Mouse (Mus musculus) megakaryocyte progenitor cell, adult 5-6 weeks (primary cell): Measurements from ENCODE around the gene Olfr92. TPM values are rescaled to one million over a fixed set of nuclear protein-coding genes. Genes with fewer than 3 reads are reported as not detected.

ENCODE experiments used
- ATAC-seq: replicated peaks from 2 replicates; pipeline ENCODE4 v1.8.0; 2016; ENCODE audit warnings: mild to moderate bottlenecking, moderate TSS enrichment, inconsistent platforms; ENCODE audit not compliant: poor library complexity
- total RNA-seq, 2 experiments: library from RNA; stranded (forward) in 1 of 2; stranded (reverse) in 1 of 2; fragments of 157-497, 149-512 nt in 1 of 2; fragments of 200-1000 nt in 1 of 2; gene quantifications; 2 replicates each; pipeline versions ENCODE4 v1.2.3 to v1.2.4; 2015 to 2017

Olfr92 gene
- total RNA-seq, 2 experiments from 2014 or later = not detected

DNA sequence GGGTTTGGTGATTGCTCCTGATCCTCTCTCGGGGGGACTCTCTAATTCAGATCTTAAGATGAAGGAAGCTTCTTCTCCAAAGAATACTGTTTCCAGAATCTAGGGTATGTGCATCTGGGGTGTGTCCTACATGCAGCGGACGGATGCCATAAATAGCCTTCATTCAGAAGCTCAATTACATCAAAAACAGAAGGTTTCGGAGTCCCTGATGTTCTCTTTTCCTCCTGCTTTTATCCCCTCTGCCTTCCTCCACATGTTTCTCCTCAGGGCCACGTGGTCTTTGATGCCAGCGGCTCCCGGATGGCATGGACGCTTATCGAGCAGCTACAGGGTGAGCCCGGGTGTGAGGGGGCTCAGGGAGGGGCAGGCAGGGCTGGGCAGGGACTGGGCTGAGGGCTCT lies 56.8 kb downstream of the Olfr92 start:
- no peak for ATAC-seq

DNA sequence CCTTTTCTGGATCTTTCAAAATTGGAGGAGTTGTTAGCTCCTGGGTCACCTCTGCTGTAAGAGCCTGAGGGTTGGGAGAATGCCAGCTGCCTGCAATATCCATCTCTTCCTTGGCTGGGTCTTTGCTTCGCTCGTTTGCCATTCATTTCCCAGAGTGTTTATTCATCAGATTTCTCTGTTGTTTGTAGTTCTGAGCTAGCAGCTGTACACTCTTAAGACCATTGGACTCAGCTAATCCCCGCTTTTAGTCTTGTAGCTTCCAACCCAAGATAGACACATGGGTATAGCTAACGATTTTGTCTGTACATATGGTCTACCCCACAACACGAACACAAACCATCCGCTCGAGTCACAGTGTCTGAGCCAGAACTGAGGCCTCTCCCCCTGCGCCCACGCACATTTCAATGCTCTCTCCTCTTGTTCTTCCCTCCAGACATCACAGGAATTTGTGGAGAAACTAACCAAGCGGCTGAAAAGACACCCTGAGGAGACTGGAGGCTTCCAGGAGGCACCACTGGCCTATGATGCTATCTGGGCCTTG lies 57.7 kb downstream of the Olfr92 start:
- no peak for ATAC-seq

DNA sequence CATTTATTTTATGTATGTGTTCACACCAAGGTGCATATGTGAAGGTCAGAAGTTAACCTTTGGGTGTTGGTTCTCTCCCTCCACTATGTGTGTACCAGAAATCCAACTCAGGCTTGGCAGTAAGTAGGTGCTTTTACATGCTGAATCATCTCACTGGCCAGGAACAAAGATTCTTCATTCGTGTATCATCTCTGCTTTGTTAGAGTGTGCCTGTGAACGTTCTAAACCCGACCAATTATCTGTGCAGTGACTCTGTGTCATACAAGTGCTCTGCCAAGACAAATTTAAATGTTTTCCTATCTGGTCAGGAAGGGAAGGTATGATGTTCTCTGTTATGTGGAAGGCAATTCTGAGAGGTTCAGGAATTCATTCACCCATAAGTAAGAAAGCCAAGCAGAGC lies 58.5 kb downstream of the Olfr92 start:
- ATAC-seq = no peak

Other genes starting within 250 kb of the Olfr92 start
- gene Trim40, start 230.0 kb downstream of the Olfr92 start, total RNA-seq (2015) = not detected in 2 replicates
- gene Trim40, start 230.0 kb downstream of the Olfr92 start, total RNA-seq (2017) = not detected in 2 replicates
- not detected in 2 replicates for gene Trim31, start 222.0 kb downstream of the Olfr92 start, total RNA-seq (2015)
- not detected in 2 replicates for gene Trim31, start 222.0 kb downstream of the Olfr92 start, total RNA-seq (2017)
- gene Rnf39, start 177.2 kb downstream of the Olfr92 start, total RNA-seq (2015) = not detected in 2 replicates
- not detected in 2 replicates for gene Rnf39, start 177.2 kb downstream of the Olfr92 start, total RNA-seq (2017)
- gene Ppp1r11, start 168.3 kb downstream of the Olfr92 start, total RNA-seq (2015) = 82.1 and 83.5 TPM in 2 replicates
- 57.1 and 87.6 TPM in 2 replicates for gene Ppp1r11, start 168.3 kb downstream of the Olfr92 start, total RNA-seq (2017)
- gene Znrd1, start 161.5 kb downstream of the Olfr92 start, total RNA-seq (2015) = 105 and 108 TPM in 2 replicates
- gene Znrd1, start 161.5 kb downstream of the Olfr92 start, total RNA-seq (2017) = 37.2 and 53.9 TPM in 2 replicates
- 3.3 and 5.5 TPM in 2 replicates for gene Znrd1as, start 161.5 kb downstream of the Olfr92 start, total RNA-seq (2015)
- gene Znrd1as, start 161.5 kb downstream of the Olfr92 start, total RNA-seq (2017) = 6.2 and 8.6 TPM in 2 replicates
- not detected in 2 replicates for gene 2410137M14Rik, start 138.9 kb downstream of the Olfr92 start, total RNA-seq (2015)
- gene 2410137M14Rik, start 138.9 kb downstream of the Olfr92 start, total RNA-seq (2017) = not detected in 2 replicates
- gene H2-M5, start 130.6 kb downstream of the Olfr92 start, total RNA-seq (2015) = not detected in 2 replicates
- gene H2-M5, start 130.6 kb downstream of the Olfr92 start, total RNA-seq (2017) = not detected in 2 replicates
- 0.22 TPM in 1 of 2 replicates, not detected in the other for gene Zfp57, start 118.9 kb downstream of the Olfr92 start, total RNA-seq (2015)
- gene Zfp57, start 118.9 kb downstream of the Olfr92 start, total RNA-seq (2017) = 0.25 TPM in 1 of 2 replicates, not detected in the other
- gene Mog, start 96.7 kb downstream of the Olfr92 start, total RNA-seq (2015) = not detected in 2 replicates
- not detected in 2 replicates for gene Mog, start 96.7 kb downstream of the Olfr92 start, total RNA-seq (2017)
- gene Gabbr1, start 74.1 kb downstream of the Olfr92 start, total RNA-seq (2015) = 2.6 and 4.3 TPM in 2 replicates
- gene Gabbr1, start 74.1 kb downstream of the Olfr92 start, total RNA-seq (2017) = 0.25 and 0.91 TPM in 2 replicates
- gene Olfr90, start 31.6 kb downstream of the Olfr92 start, total RNA-seq (2015) = not detected in 2 replicates
- not detected in 2 replicates for gene Olfr90, start 31.6 kb downstream of the Olfr92 start, total RNA-seq (2017)
- not detected in 2 replicates for gene Olfr91, start 21.8 kb downstream of the Olfr92 start, total RNA-seq (2015)
- gene Olfr91, start 21.8 kb downstream of the Olfr92 start, total RNA-seq (2017) = not detected in 2 replicates
- not detected in 2 replicates for gene Olfr93, start 41.4 kb upstream of the Olfr92 start, total RNA-seq (2015)
- gene Olfr93, start 41.4 kb upstream of the Olfr92 start, total RNA-seq (2017) = not detected in 2 replicates
- gene Ubd, start 73.8 kb upstream of the Olfr92 start, total RNA-seq (2015) = 0.22 TPM in 1 of 2 replicates, not detected in the other
- 0.27 TPM in 1 of 2 replicates, not detected in the other for gene Ubd, start 73.8 kb upstream of the Olfr92 start, total RNA-seq (2017)
- not detected in 2 replicates for gene Olfr94, start 80.9 kb upstream of the Olfr92 start, total RNA-seq (2015)
- not detected in 2 replicates for gene Olfr94, start 80.9 kb upstream of the Olfr92 start, total RNA-seq (2017)
- not detected in 2 replicates for gene Olfr95, start 93.0 kb upstream of the Olfr92 start, total RNA-seq (2015)
- gene Olfr95, start 93.0 kb upstream of the Olfr92 start, total RNA-seq (2017) = not detected in 2 replicates
- gene Olfr96, start 100.1 kb upstream of the Olfr92 start, total RNA-seq (2015) = not detected in 2 replicates
- gene Olfr96, start 100.1 kb upstream of the Olfr92 start, total RNA-seq (2017) = not detected in 2 replicates
- gene Olfr97, start 117.2 kb upstream of the Olfr92 start, total RNA-seq (2015) = not detected in 2 replicates
- not detected in 2 replicates for gene Olfr97, start 117.2 kb upstream of the Olfr92 start, total RNA-seq (2017)
- gene Olfr98, start 143.7 kb upstream of the Olfr92 start, total RNA-seq (2015) = not detected in 2 replicates
- not detected in 2 replicates for gene Olfr98, start 143.7 kb upstream of the Olfr92 start, total RNA-seq (2017)
- 11.0 and 11.6 TPM in 2 replicates for gene H2-M3, start 150.1 kb upstream of the Olfr92 start, total RNA-seq (2015)
- gene H2-M3, start 150.1 kb upstream of the Olfr92 start, total RNA-seq (2017) = 23.5 and 27.3 TPM in 2 replicates
- not detected in 2 replicates for gene Olfr99, start 163.4 kb upstream of the Olfr92 start, total RNA-seq (2015)
- not detected in 2 replicates for gene Olfr99, start 163.4 kb upstream of the Olfr92 start, total RNA-seq (2017)
- not detected in 2 replicates for gene Olfr101, start 184.2 kb upstream of the Olfr92 start, total RNA-seq (2015)
- not detected in 2 replicates for gene Olfr101, start 184.2 kb upstream of the Olfr92 start, total RNA-seq (2017)
- gene Olfr102, start 197.0 kb upstream of the Olfr92 start, total RNA-seq (2015) = not detected in 2 replicates
- gene Olfr102, start 197.0 kb upstream of the Olfr92 start, total RNA-seq (2017) = not detected in 2 replicates
- not detected in 2 replicates for gene Olfr103, start 219.6 kb upstream of the Olfr92 start, total RNA-seq (2015)
- not detected in 2 replicates for gene Olfr103, start 219.6 kb upstream of the Olfr92 start, total RNA-seq (2017)
- gene Olfr104-ps, start 239.5 kb upstream of the Olfr92 start, total RNA-seq (2015) = not detected in 2 replicates
- gene Olfr104-ps, start 239.5 kb upstream of the Olfr92 start, total RNA-seq (2017) = not detected in 2 replicates